Mouse (Mus musculus) layer of hippocampus, postnatal 25 days (tissue): ENCODE results near the gene Polr2a. TPM values are rescaled to one million over a fixed set of nuclear protein-coding genes. Genes with fewer than 3 reads are reported as not detected.
A peak's percentile ranks its signal among the peaks of the same experiment; 100 is the strongest.

Source experiments
- DNase-seq, 2 experiments: peaks; one replicate each; pipeline ENCODE4 v3.0.0; 2022; ENCODE audit warnings: mixed read lengths in 2 of 2, low spot score in 1 of 2; ENCODE audit errors: extremely low spot score in 1 of 2
- total RNA-seq, 2 experiments: library from RNA; stranded (reverse); gene quantifications; 2 replicates each; pipeline ENCODE4 v1.2.3; 2021

Gene Polr2a
- total RNA-seq = 10 to 100 TPM; 58.6 to 69.5 TPM

DNA sequence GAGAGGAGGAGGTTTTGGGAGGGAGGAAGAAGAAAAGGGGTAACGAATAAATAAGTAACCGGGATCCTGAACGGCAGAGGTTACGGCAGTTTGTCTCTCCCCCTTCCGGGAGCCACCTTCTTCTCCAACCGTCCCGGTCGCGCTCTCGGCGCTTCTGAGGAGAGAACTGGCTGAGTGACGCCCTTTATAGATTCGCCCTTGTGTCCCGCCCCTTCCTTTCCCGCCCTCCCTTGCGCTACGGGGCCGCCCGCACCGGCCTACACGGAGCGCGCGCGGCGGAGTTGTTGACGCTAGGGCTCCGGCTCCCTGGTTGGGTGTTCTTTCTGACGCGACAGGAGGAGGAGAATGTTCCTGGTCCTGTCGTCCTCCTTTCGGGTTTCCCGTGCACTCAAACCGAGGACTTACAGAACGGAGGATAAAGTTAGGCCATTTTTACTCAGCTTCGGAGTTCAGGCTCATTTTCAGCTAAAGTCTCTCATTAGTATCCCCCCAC is at the start of gene Polr2a:
Gene Polr2a, minus strand, starts transcription at position 160 of the 493 bp plus-strand sequence.
- peak; percentile 95 to 97 for DNase-seq

DNA sequence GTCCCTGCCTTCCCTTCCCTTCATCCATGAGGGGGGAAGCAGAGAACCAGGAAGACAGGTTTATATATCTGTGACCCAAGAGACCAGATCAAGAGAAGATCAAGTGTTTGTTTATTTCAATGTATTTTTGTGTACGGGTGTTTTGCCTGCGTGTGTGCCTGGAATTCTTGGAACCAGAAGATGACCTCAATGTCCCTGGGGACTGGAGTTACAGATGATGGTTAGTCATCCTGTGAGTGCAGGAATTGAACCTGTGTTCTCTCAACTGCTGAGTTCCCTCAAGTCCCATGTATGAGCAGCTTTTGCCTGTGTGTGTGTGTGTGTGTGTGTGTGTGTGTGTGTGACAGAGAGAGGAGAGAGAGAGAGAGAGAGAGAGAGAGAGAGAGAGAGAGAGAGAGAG is 49.2 kb upstream of the Polr2a start:
- no peak for DNase-seq

DNA sequence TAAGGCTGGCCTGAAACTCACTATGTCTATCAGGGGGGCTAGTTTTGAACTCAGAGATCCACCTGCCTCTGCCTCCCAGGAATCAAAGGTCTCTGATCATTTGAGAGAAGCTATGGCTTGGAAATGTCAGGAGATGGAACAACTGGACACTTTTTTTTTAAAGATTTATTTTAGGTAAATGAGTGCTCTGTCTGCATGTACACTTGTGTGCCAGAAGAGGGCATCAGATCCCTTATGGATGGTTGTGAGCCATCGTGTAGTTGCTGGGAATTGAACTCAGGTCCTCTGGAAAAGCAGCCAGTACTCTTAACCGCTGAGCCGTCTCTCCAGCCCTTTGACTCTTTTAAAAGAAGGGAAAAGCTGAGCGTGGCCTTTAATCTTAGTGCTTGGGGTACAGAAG is 47.9 kb upstream of the Polr2a start:
- DNase-seq = no peak

DNA sequence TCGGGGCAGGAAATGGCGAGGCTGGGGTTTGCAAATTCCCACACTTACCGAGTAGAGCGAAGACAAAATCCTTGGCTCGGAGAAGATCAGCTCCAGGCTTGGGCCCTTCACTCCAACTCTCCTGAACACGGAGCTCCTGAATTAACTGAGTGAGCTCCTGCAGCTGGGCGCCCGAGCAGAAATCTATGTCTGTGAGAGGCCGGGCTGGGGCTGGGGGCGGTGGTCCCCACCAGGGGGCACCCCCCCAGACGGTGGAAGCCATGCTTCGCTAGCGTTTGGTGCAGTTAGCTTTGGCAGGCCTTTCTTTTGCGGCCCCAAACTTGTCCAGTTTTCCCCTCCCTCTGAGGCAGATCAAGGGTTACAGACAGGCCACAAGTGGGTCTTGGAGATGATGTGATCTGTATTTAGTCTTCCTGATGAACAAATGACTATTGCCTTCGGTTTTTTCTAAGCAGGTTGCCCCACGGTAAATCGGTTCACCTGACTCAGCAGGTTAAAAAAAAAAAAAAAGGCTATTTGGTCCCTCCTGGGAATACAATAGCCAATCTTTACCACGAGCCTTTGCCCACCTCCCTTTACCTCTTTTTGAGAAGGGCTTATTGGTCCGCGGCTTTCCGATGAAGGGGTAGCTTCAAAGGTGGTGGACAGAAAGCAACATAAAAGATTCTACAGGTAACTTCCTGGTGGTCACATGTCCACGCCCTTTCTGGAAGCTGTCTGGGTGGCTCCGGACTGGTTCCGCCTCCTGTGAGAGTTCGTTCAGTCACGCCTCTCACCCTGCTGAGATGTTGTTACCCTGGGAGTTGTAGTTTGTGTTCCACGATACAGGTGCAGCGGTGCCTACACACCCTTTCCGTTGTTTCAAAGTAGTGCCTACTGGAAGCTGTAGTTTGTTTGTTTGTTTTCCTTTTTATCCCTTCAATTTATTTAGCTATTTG is 46.8 kb upstream of the Polr2a start, which contains the start of gene Tmem102:
Gene Tmem102, minus strand, starts transcription at position 653 of the 938 bp plus-strand sequence.
- no peak for DNase-seq

DNA sequence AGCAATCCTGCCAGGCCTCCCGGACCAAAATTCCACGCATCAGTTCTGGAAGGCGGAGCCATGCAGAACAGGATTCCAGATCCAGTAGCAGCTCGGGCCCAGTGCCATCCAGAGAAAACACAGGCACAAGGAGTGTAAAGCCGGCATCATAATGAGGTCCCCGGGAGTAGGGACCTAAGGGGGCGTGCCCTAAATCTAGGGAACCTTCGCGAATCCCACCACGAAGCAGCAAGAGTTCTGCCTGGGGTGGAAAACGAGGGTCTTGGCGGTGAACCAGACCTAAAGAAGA is 46.2 kb upstream of the Polr2a start:
- no peak for DNase-seq

DNA sequence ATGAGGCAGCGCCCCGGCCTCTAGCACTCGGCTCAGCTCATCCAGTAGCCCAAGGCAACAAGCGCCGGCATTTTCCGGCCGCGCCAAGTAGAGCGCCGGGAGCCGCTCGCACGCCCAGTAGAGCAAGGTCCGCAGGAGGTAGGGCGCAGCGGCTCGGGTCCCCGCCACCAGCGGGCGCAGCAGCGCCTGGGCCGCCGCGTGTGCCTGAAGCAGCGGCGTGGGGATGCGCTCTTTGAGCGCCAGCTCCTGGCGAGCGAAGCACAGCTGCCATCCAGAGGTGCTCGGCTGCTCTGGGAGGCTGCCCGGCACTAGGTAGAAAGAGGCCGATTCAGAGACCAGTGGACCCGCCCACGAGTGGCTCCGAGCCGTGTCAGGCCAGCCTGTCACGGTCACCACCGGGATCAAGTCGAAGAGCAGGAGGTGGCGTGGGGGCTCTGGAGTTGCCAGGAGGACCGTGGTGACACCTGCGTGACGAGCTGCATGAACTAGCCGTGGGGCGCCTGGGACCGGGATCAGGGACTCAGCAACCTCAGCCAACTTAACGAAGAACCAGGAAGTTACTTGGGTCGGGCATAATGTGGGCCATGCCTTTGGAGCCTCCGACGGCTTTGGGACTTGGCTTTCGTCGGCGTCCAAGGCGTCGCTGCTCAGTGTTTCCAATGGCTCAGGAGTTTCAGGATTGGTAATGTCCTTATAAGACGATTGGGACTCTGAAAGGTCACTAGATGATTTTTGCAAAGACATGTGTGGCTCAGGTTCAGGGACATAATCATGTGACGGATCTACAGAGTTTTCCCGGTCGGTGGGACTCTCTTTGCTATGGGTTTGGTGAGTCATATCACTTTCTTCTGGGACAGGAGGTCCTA is 45.6 kb upstream of the Polr2a start:
- peak; percentile 46 to 51 for DNase-seq

DNA sequence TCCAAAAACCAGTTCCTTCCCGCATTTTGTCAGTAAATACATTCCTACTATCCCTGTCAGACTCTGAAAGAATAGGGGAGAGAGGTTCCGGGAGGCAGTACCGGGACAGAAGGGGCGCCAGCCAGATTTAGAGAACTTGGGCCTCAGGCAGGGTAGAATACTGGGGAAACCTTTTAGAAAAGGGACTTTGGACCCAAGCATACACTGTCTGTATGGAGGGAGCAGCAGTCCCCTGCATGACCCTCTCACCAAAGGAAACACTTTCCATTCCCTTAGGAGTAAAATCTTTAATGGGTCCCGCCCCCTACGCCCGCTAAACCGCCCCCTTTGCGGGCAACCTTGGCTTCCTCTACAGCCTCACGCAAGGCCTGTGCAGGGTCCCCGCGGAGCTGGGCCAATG is 44.9 kb upstream of the Polr2a start:
- DNase-seq = no peak

DNA sequence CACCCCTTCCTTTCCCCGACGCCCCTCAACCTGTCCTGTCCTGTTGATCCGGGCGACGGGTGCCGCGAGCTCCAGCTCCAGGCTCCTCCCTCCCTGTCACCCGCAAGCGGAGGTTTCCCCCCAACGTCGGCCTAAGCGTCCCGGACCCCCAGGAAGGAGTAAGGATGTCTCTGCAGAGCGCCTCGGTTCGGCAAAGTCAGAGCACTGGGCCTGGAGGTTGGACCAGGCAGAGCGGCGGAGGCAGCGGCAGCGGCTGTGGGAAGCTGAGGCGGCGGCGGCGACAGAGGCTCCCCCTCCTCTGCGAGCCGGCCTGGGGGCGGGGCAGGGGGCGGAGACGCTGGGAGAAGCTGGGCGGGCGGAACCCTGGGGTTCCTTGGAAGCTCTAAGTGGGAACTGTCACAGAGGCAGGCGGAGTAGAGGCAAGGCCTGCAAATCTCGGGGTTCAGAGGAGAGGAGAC is 44.2 kb upstream of the Polr2a start:
- DNase-seq = peak; percentile 74 to 80

DNA sequence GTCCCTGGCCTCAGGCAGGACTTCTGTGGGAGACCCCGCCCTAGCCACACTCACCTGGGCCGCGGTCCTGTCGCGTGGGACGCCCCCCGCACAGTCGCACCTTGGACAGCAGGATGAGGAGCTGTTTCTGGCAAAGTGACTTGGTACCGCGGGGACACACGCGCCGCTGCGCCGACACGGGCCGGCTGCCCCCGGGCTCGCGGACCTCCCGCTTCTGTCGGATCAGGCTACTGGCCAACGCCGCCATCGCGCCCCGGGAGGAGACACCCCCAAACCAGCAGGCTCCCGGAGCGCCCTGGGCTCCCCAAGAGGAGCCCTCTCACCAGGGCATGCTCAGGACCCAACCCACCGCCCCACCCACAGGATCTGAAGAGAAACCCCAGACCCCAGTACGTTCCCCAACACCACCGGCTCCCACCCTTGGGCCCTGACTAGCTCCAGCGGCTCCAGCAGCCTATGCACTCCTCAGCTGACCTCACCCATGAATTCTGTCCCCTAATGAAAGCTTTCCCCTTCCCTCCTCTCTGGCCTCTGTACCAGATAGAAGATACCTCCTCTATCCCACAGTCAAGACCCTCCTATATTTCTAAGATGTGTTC is 43.0 kb upstream of the Polr2a start, which contains the start of gene Fgf11:
Gene Fgf11, minus strand, starts transcription at position 479 of the 599 bp plus-strand sequence.
- no peak for DNase-seq

DNA sequence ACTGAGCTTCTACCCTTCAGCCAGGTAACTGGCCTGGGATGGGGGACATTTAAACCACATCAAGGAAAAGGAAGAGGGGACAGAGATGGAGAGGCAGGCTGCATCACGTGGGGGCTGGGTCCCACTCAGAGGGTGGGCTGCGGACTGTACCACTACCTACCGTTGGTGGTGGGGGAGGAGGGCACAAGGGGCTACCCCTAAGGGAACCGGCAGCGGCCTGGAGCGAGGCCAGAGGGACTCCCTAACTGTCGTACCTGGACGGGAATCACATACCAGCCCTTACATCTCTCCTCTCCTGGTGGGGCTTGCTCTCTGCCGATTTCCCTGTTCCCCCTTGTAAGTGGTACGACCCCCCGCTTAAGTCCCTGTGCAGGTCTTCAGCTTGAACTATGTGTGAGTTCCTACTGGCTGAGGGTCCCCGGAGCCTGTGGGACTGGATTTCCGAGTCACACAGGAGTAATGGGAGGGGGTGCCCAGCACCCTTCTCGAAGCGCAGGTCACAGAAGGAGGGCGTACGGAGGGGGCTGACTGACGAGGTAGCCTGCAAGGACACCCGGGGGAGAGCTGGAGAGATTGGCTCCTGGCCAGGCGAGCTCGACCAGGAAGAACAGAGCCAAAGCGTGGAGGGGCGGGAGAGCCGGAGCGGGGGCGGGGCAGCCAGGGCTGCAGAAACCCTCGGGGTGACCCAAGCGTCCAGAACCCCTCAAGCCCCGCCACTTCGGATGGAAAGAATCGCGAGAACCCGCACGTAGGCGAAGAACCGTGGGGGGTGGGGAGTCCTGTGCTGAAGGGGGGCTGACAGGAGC is 42.2 kb upstream of the Polr2a start:
- DNase-seq = peak; percentile 40 to 47

DNA sequence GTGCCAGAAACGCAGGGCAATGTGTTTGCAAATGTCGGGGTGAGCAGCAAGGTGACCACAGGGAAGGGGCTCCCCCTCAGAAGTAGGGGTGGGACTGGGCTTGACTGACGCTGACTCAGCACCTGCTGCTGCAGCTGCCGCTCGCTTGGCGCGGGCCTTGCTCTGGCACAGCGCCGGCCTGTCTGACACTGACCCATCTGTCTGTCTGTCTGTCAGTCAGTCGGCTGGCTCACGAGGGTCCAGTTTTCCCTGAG is 41.6 kb upstream of the Polr2a start:
- peak in 1 of 2 experiments; percentile 46 for DNase-seq

DNA sequence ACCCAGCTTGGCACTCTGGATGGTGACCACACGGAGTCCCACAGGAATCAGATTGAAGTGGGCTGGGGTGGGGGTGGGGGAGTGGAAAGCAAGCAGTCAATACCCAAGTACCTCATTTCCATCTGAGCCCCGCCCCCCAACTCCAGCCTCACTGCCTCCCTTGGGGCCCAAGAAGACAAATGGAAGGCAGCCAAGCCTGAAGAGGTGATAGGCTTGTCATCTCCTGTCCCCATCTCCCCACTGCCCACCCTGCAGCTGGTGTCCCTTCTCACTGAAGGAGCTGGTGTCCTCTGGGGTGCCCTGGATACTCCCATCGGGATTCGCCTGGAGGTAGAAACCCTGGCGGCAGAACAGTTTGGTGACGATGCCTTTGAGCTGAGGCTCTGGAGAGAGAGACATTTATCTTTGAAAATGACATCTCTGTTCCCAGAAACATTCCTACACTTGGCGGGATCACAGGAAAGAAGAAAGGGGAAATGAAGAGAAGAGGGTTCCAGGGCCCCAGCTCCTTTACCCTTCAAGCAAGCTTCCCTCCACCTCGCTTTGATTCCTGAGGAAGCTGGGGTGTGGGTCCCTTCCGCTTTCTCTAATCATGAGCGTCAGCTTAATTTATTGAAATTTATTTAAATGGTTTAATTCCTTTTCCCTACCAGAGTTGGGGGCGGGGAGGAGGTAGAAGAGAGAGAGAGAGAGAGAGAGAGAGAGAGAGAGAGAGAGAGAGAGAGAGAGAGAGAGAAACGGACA is 41.1 kb upstream of the Polr2a start:
- no peak for DNase-seq

DNA sequence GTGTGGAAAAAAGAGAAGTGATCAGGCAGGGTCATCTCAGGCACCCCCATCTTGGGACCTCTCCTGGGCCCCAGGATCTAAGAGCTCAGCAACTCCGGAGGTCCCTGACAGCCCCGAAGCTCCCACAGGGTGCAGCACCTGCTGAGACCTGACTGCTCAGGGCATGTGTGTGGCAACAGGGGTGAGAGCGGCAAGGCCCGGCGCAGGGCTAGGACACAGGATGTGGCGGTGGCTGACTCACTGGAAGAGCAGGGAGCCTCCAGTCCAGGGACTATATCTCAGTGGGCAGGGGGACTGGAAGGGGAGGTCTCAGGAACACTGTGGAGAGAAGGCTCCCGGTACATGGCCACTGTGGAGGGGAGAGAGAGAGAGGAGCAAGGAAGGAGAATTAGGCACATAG is 39.5 kb upstream of the Polr2a start:
- DNase-seq = no peak

DNA sequence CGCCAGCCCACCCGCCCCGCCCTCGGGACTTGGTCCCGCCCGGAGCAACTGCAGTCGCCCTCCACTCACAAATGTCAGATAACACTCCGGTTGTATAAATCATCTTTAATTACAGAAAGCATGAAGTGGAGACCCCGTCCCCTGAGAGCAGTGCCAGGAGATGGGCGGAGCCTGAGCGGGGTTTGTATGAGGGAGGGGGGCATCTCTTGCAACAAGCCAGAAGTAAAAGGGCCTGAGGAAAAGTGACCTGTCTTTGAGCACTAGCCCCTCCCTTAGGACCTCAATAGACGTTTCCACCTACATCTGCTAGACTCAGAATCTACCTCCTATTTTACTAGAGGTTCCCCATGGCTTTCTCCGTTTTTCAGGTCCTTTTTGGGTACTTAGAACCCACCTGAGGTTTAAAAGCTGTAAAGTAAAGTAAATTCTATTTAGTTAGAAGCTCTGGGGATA is 37.6 kb upstream of the Polr2a start:
- DNase-seq = no peak

DNA sequence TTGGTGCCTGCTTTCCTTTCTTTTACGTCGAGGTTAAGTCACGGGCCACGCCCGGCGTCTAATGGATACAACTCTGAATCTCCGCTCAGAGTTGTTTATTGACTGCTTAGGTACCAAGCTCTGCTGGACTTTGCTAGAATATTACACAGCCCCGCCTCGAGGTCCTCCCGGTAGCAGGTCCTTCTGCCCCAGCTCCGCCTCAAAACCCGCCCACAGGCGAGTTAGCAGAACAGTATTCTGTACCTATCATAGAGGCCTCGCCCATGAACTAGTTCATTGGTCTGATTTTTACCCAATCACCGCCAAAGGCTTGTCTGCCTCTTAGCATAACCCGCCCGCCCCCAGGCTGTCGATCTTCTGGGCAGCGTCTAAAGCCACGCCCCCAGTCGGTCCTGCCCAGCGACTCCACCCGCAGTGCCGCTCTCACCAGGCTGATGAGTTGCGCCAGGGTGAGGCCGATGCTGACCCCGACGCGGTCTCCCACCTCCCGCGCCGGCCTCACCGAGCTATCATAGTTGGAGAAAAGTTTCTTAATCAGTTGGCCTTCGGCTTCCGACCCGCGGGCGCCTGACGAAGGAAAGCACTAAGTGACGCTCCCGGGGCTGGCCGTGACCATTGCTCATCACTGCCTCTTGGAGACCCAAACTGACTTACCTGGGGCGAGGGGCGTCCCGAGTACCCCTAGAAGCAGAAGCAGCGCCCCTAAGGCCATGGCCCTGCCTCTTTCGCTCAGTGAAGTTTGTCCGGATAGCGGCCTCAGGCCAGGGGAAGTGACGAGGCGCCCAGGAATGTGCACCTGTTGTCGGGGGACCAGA is 36.9 kb upstream of the Polr2a start, which contains the start of gene Chrnb1:
Gene Chrnb1, minus strand, starts transcription at position 776 of the 815 bp plus-strand sequence.
- DNase-seq = peak; percentile 67 to 72

DNA sequence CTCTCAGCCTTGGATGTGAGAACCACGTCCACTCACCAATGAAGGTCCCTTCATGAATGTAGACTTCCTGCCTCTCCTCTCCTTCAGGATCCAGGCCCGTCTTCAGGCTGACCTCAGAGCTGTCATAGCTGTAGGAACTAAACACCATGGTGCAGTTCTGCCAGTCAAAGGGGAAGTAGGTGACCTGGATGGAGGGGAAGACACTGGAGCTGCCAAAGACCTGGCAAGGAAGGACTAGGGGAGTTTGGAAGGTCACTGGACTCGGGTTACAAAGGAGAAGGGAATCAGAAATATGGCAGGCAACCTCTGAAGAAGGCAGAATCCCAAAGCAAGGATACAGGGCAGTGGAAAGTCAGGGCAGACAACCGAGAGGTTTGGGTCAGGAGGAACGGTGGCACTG is 35.0 kb upstream of the Polr2a start:
- no peak for DNase-seq

DNA sequence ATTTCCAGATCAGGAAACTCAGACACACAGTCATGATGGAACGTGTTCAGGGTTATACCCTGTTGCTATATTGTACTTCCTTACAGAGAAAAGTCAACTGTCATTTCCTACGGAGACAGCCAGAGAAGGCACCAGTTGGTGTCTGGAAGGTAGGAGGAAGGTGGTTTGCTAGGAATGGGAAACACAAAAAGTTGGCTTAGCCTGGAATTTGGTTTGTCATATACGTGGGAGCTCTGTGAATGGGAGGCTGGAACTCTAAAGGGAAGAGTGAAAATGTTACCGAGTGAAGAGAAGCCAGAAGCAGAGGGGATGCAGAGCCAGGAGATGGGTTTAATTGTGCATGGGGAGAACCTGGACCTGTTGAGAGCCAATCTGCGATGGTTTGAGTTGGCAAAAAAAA is 33.0 kb upstream of the Polr2a start:
- DNase-seq = no peak

DNA sequence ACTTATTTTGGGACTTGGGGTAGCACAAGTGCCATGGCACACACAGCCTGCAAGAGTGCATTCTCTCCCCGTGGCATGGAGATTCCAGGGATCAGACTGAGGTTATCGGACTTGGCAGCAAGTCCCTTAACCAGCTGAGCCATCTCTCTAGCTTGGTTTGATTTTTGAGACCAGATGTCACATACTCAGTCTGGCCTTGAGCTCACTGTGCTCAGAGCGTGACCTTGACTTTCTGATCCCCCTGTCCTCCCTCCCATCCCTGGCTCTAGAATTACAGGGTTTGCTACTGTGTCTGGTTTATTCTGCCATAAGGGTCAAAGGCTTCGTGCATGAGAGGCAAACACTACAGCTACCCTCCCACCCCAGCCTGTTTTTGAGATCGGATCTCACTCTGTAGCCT is 31.0 kb upstream of the Polr2a start:
- DNase-seq = no peak
